Mouse (Mus musculus): ENCODE data around the gene Ank3. TPM values are rescaled to one million over a fixed set of nuclear protein-coding genes. Genes with fewer than 3 reads are reported as not detected.
A peak's percentile ranks its signal among the peaks of the same experiment; 100 is the strongest.

The Ank3 gene
- polyA plus RNA-seq, 1 experiment, result 183 TPM

DNA sequence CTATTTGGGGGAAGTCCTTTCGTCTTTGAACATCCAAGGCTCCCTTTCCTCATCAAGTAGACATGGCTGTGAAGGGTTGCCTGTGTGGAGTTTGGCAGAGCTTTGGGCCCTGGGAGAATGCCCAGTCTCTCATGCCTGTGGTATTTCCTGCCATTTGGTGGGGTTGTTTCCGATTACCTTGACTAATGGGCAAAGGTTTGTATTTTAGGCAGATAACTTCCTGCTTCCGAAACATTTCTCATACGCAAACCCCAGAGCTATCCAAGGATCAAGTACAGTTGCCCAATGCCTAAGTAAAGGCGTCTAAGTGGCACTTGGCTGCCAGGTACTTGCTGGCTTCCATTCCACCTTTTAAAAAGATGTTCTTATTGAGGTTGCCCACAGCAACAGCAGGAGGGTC, 254.1 kb downstream of the Ank3 start:
- peak; percentile 48 for DNase-seq (ENCODE audit: low read depth)
- TF ChIP-seq CTCF (IDR thresholded peaks at IDR 0.05; ENCODE audit: borderline replicate concordance, extremely low read depth, insufficient read depth, insufficient read length), result no peak
- no peak for TF ChIP-seq POLR2A (IDR thresholded peaks at IDR 0.05; ENCODE audit: borderline replicate concordance, extremely low read depth, insufficient read depth, insufficient read length, poor library complexity, severe bottlenecking)

DNA sequence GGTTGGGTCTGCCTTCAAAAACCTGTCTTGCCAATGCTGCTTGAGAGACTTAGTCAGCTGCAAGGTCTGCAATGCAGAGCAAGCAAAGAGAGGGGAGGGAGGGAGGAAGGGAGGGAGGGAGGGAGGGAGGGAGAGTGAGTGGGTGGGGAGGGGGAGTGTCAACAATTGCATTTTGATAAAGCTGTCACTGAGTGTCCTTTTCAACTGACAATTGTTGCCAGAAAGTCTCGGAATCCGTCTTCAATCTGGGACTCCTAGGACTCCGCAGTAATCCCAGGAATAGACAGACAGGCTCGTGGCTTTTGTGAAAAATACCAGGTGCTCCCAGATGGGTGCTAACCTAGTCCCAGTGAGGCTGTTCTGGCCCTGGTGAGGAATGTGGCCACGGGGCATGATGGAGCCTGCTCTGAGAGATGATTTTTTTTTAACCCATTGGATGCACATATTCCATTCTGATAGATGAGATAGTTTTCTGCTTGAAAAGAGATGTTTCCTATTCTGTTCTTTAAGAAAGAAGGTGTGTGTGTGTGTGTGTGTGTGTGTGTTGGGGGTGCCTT, 254.6 kb downstream of the Ank3 start:
- TF ChIP-seq CTCF (IDR thresholded peaks at IDR 0.05; ENCODE audit: borderline replicate concordance, extremely low read depth, insufficient read depth, insufficient read length), result no peak
- no peak for TF ChIP-seq POLR2A (IDR thresholded peaks at IDR 0.05; ENCODE audit: borderline replicate concordance, extremely low read depth, insufficient read depth, insufficient read length, poor library complexity, severe bottlenecking)
- DNase-seq (ENCODE audit: low read depth), result no peak

- no peak for DNase-seq (ENCODE audit: low read depth)
- no peak for TF ChIP-seq POLR2A (IDR thresholded peaks at IDR 0.05; ENCODE audit: borderline replicate concordance, extremely low read depth, insufficient read depth, insufficient read length, poor library complexity, severe bottlenecking)
- no peak for TF ChIP-seq CTCF (IDR thresholded peaks at IDR 0.05; ENCODE audit: borderline replicate concordance, extremely low read depth, insufficient read depth, insufficient read length)
These were observed 255.6 kb downstream of the Ank3 start for GRCm38 (mm10) chr10:69654176-69654575.

DNA sequence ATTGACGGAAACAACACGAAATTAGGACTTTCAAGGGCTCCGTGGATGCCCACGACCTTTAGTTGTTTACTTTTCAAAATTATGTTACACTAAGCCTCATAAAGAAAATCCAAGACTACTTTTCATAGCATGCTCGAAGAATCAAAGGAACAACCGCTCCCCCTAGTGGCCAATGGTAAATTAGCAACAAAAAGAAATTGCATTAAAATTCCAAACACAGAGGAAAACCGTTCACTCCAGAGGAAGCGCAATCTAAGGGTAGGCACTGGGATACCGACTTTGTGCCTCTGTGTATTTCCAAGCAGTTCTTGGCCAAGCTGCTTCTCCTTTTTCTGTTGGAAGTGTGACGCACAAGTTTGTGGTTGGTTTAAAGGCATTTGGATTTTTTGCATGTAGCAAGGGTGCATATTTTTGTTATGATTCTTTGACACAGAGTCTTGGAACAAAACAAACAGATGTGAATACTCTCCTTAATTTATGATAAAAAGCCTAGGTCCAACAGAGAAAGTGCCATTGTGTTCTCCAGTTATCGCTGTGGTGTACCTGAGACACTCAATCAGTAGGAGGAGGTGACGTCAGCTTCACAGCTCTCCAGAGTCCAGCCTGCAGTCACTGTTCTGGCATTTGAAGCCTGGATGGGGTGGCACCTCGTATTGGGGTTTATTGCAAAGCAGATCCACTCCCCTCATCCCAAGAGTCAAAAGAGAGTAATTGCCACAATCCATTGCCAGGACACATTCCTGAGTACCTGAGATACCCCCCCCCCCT, 256.5 kb downstream of the Ank3 start:
- TF ChIP-seq POLR2A (IDR thresholded peaks at IDR 0.05; ENCODE audit: borderline replicate concordance, extremely low read depth, insufficient read depth, insufficient read length, poor library complexity, severe bottlenecking) (no peak), CTCF (IDR thresholded peaks at IDR 0.05; ENCODE audit: borderline replicate concordance, extremely low read depth, insufficient read depth, insufficient read length) (peak; percentile 42; the same call in 1 of the 2 replicates)
- DNase-seq (ENCODE audit: low read depth), result peak; percentile 86

GRCm38 (mm10) chr10:69656321-69656720, 257.7 kb downstream of the Ank3 start:
- peak; percentile 84 for DNase-seq (ENCODE audit: low read depth)
- no peak for TF ChIP-seq POLR2A (IDR thresholded peaks at IDR 0.05; ENCODE audit: borderline replicate concordance, extremely low read depth, insufficient read depth, insufficient read length, poor library complexity, severe bottlenecking)
- peak; percentile 87 for TF ChIP-seq CTCF (IDR thresholded peaks at IDR 0.05; ENCODE audit: borderline replicate concordance, extremely low read depth, insufficient read depth, insufficient read length)

- TF ChIP-seq POLR2A (IDR thresholded peaks at IDR 0.05; ENCODE audit: borderline replicate concordance, extremely low read depth, insufficient read depth, insufficient read length, poor library complexity, severe bottlenecking), result no peak
- TF ChIP-seq CTCF (IDR thresholded peaks at IDR 0.05; ENCODE audit: borderline replicate concordance, extremely low read depth, insufficient read depth, insufficient read length), result no peak
- DNase-seq (ENCODE audit: low read depth), result no peak
These were observed 261.2 kb downstream of the Ank3 start for GRCm38 (mm10) chr10:69659818-69660217.

- TF ChIP-seq CTCF (IDR thresholded peaks at IDR 0.05; ENCODE audit: borderline replicate concordance, extremely low read depth, insufficient read depth, insufficient read length), result peak; percentile 94
- no peak for TF ChIP-seq POLR2A (IDR thresholded peaks at IDR 0.05; ENCODE audit: borderline replicate concordance, extremely low read depth, insufficient read depth, insufficient read length, poor library complexity, severe bottlenecking)
- DNase-seq (ENCODE audit: low read depth), result peak; percentile 89
These were observed 263.8 kb downstream of the Ank3 start for GRCm38 (mm10) chr10:69662338-69662737.

GRCm38 (mm10) chr10:69667482-69667881, 268.9 kb downstream of the Ank3 start:
- TF ChIP-seq CTCF (IDR thresholded peaks at IDR 0.05; ENCODE audit: borderline replicate concordance, extremely low read depth, insufficient read depth, insufficient read length), result no peak
- no peak for DNase-seq (ENCODE audit: low read depth)

GRCm38 (mm10) chr10:69670496-69670895, 271.9 kb downstream of the Ank3 start:
- no peak for DNase-seq (ENCODE audit: low read depth)
- TF ChIP-seq POLR2A (IDR thresholded peaks at IDR 0.05; ENCODE audit: borderline replicate concordance, extremely low read depth, insufficient read depth, insufficient read length, poor library complexity, severe bottlenecking) (no peak), CTCF (IDR thresholded peaks at IDR 0.05; ENCODE audit: borderline replicate concordance, extremely low read depth, insufficient read depth, insufficient read length) (no peak)

GRCm38 (mm10) chr10:69670959-69671358, 272.4 kb downstream of the Ank3 start:
- TF ChIP-seq POLR2A (IDR thresholded peaks at IDR 0.05; ENCODE audit: borderline replicate concordance, extremely low read depth, insufficient read depth, insufficient read length, poor library complexity, severe bottlenecking), result no peak
- no peak for TF ChIP-seq CTCF (IDR thresholded peaks at IDR 0.05; ENCODE audit: borderline replicate concordance, extremely low read depth, insufficient read depth, insufficient read length)
- no peak for DNase-seq (ENCODE audit: low read depth)

- TF ChIP-seq POLR2A (IDR thresholded peaks at IDR 0.05; ENCODE audit: borderline replicate concordance, extremely low read depth, insufficient read depth, insufficient read length, poor library complexity, severe bottlenecking), result no peak
- TF ChIP-seq CTCF (IDR thresholded peaks at IDR 0.05; ENCODE audit: borderline replicate concordance, extremely low read depth, insufficient read depth, insufficient read length), result no peak
- DNase-seq (ENCODE audit: low read depth), result no peak
These were observed 272.9 kb downstream of the Ank3 start for GRCm38 (mm10) chr10:69671505-69671904.

- TF ChIP-seq CTCF (IDR thresholded peaks at IDR 0.05; ENCODE audit: borderline replicate concordance, extremely low read depth, insufficient read depth, insufficient read length), result no peak
- no peak for TF ChIP-seq POLR2A (IDR thresholded peaks at IDR 0.05; ENCODE audit: borderline replicate concordance, extremely low read depth, insufficient read depth, insufficient read length, poor library complexity, severe bottlenecking)
- no peak for DNase-seq (ENCODE audit: low read depth)
These were observed 274.0 kb downstream of the Ank3 start for GRCm38 (mm10) chr10:69672545-69672944.

All from brain, embryonic 14.5 days (tissue).